ENCODE assay signal across 10 mouse cellular contexts in the genomic region with DNA sequence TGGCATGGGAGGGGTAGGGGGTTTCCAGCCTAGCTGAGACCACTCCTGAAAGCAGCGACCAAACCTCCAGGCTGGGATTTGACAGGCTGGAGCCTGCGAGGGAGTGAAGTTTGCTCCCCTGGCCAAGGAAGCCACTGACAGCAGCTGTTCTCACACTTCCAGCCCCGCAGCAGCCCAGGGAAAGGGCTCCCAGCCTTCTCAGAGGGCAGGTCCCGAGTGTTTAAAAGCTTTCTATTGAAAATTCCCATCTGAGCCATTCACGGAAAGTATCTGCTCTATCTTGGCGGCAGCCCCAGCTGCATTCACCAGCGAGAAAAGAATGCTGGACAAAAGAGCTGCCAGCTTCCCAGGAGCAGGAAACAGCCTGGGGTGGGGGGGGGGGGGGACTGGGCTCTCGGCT. TPM values are rescaled to one million over a fixed set of nuclear protein-coding genes. Genes with fewer than 3 reads are reported as not detected.
A peak's percentile ranks its signal among the peaks of the same experiment; 100 is the strongest.
DNase-seq lines count a peak whose midpoint lies in the region; ATAC-seq lines count a peak whose summit lies in the region.
"Had no signal": no experiment of that assay in that cellular context is flagged by ENCODE, and none has a peak within 500 bp of the region (broad histone marks: within the 10 kb centered on the region; RNA-seq: fewer than 3 reads in every experiment).

No protein-coding gene starts in this region.

- H3K27ac ChIP-seq in forebrain, embryonic 10.5 days: peak overlapping the region; percentile 87
- H3K27ac ChIP-seq in hindbrain, embryonic 15.5 days (replicated peaks): peak overlapping the region; percentile 77

- H3K36me3 ChIP-seq in forebrain, embryonic 10.5 days (replicated peaks): no peaks in the 10 kb centered on the region
- no peaks in the 10 kb centered on the region for H3K36me3 ChIP-seq in hindbrain, embryonic 15.5 days

- no peaks in the 10 kb centered on the region for H3K9me3 ChIP-seq in forebrain, embryonic 10.5 days
- H3K9me3 ChIP-seq in hindbrain, embryonic 15.5 days: no peaks in the 10 kb centered on the region
- H3K9me3 ChIP-seq: megakaryocyte, embryonic 14.5 days had no signal

- DNase-seq in kidney, postnatal 4 days: peak; percentile 61 to 71
- DNase-seq in kidney, adult 18-20 months: no peak
- DNase-seq in forebrain, embryonic 10.5 days (ENCODE audit: extremely low spot score, low spot score): peak; percentile 39
- peak; percentile 42 for DNase-seq in neural tube, embryonic 10.5 days (ENCODE audit: extremely low spot score, low spot score)
- DNase-seq in thymus, postnatal 10 days (ENCODE audit: low spot score in 2 of 2): no peak
- no peak for DNase-seq in natural killer cell, adult 2 months (ENCODE audit: low spot score in 2 of 2)

- H3K27me3 ChIP-seq in forebrain, embryonic 10.5 days (ENCODE audit: poor library complexity, severe bottlenecking): peaks cover 20% of the 10 kb centered on the region; the same call in 1 of the 2 replicates
- no peaks in the 10 kb centered on the region for H3K27me3 ChIP-seq in hindbrain, embryonic 15.5 days

- no peak overlapping the region for H3K4me2 ChIP-seq in hindbrain, embryonic 15.5 days

- no peak overlapping the region for H3K9ac ChIP-seq in hindbrain, embryonic 15.5 days

- peaks cover 61% of the 10 kb centered on the region for H3K4me1 ChIP-seq in forebrain, embryonic 10.5 days
- peaks cover 58% of the 10 kb centered on the region for H3K4me1 ChIP-seq in hindbrain, embryonic 15.5 days (replicated peaks)

- peak; percentile 23 for ATAC-seq in hindbrain, embryonic 15.5 days (ENCODE audit: low FRiP score, low read depth)
- ATAC-seq in monocyte, adult 5-6 weeks (replicated peaks; ENCODE audit: insufficient number of reproducible peaks, low FRiP score, low TSS enrichment, poor library complexity, severe bottlenecking): no peak

- H3K4me3 ChIP-seq in forebrain, embryonic 10.5 days: peak overlapping the region; percentile 19; the same call in 1 of the 2 replicates
- no peak overlapping the region for H3K4me3 ChIP-seq in hindbrain, embryonic 15.5 days
- H3K4me3 ChIP-seq: megakaryocyte, embryonic 14.5 days had no signal

- 6% methylated on average over 8 of the region's 8 CpGs for WGBS in forebrain, embryonic 10.5 days
- WGBS in hindbrain, embryonic 15.5 days: under 1% methylated on average over 8 of the region's 8 CpGs

RNA-seq across cellular contexts. Expression of gene Efhd2, which starts 25.2 kb away (rescaled TPM):
- 39.5 and 41.5 TPM in 2 replicates for polyA plus RNA-seq in forebrain, embryonic 10.5 days (2016; fragmentation: Nextera tagmentation; extraction: Ambion mirVana)
- polyA plus RNA-seq in hindbrain, embryonic 15.5 days (2015; fragmentation: Nextera tagmentation; extraction: Ambion mirVana): 77.8 and 83.5 TPM in 2 replicates
- total RNA-seq in monocyte, adult 5-6 weeks (2017): 190 to 273 TPM (median 198 TPM) in 3 replicates

RNA-seq across cellular contexts. Expression of gene Ctrc, which starts 53.8 kb away (rescaled TPM):
- polyA plus RNA-seq in forebrain, embryonic 10.5 days (2016; fragmentation: Nextera tagmentation; extraction: Ambion mirVana): not detected in 2 replicates
- polyA plus RNA-seq in hindbrain, embryonic 15.5 days (2015; fragmentation: Nextera tagmentation; extraction: Ambion mirVana): not detected in 2 replicates
- total RNA-seq in monocyte, adult 5-6 weeks (2017): not detected in 3 replicates
- total RNA-seq: MEL had no signal

Comparison
In these comparisons a context has a peak if more than half of its experiments do, and no peak if none do; other contexts are left out.
1. DNase-seq: peak in kidney, postnatal 4 days (2 of 2), forebrain, embryonic 10.5 days (single experiment) and neural tube, embryonic 10.5 days (single experiment); none in kidney, adult 18-20 months (single experiment), thymus, postnatal 10 days (0 of 2) and natural killer cell, adult 2 months (0 of 2).